Mouse (Mus musculus): ENCODE measurements around the gene Fkbp6.
"Not testable (repeated sequence)": the region's sequence is repeated elsewhere in the genome, so short reads cannot be mapped to it uniquely, and the experiment has no call there.

Fkbp6 gene

GRCm38 (mm10) chr5:135349862-135350261 lies at the start of gene Fkbp6:
Fkbp6 (minus strand) TSS chr5:135350044.
- DNase-seq = no peak

- DNase-seq = no peak
These were observed 49.5 kb upstream of the Fkbp6 start for GRCm38 (mm10) chr5:135399382-135399781.

- DNase-seq = no peak
These were observed 46.0 kb upstream of the Fkbp6 start for GRCm38 (mm10) chr5:135395826-135396225.

GRCm38 (mm10) chr5:135394004-135394823 lies 44.4 kb upstream of the Fkbp6 start, which contains the start of gene Pom121:
Pom121 (minus strand) TSS chr5:135394546.
- DNase-seq = peak; percentile 75

- no peak for DNase-seq
These were observed 33.9 kb upstream of the Fkbp6 start for GRCm38 (mm10) chr5:135383771-135384170.

- no peak for DNase-seq
These were observed 32.9 kb upstream of the Fkbp6 start for GRCm38 (mm10) chr5:135382746-135383145.

GRCm38 (mm10) chr5:135381356-135381925 lies 31.6 kb upstream of the Fkbp6 start:
- DNase-seq = no peak

- DNase-seq = no peak
These were observed 30.8 kb upstream of the Fkbp6 start for GRCm38 (mm10) chr5:135380681-135381080.

- DNase-seq = no peak
These were observed 26.5 kb upstream of the Fkbp6 start for GRCm38 (mm10) chr5:135376341-135376740.

GRCm38 (mm10) chr5:135375167-135375566 lies 25.3 kb upstream of the Fkbp6 start:
- no peak for DNase-seq

- no peak for DNase-seq
These were observed 23.8 kb upstream of the Fkbp6 start for GRCm38 (mm10) chr5:135373601-135374000.

GRCm38 (mm10) chr5:135371195-135371594 lies 21.4 kb upstream of the Fkbp6 start:
- DNase-seq = no peak

- peak; percentile 95 for DNase-seq
These were observed 20.2 kb upstream of the Fkbp6 start, which contains the start of gene Nsun5 for GRCm38 (mm10) chr5:135369787-135370654. Nsun5 (plus strand) TSS chr5:135369953.

GRCm38 (mm10) chr5:135369196-135369595 lies 19.4 kb upstream of the Fkbp6 start:
- DNase-seq = not testable (repeated sequence)

- no peak for DNase-seq
These were observed 18.5 kb upstream of the Fkbp6 start for GRCm38 (mm10) chr5:135368312-135368711.

- peak; percentile 54 for DNase-seq
These were observed 18.0 kb upstream of the Fkbp6 start for GRCm38 (mm10) chr5:135367841-135368240.

- DNase-seq = no peak
These were observed 13.7 kb upstream of the Fkbp6 start for GRCm38 (mm10) chr5:135363540-135363939.

GRCm38 (mm10) chr5:135362572-135362971 lies 12.7 kb upstream of the Fkbp6 start:
- DNase-seq = no peak

GRCm38 (mm10) chr5:135359772-135360171 lies 9.9 kb upstream of the Fkbp6 start:
- DNase-seq = no peak

GRCm38 (mm10) chr5:135357556-135357955 lies 7.7 kb upstream of the Fkbp6 start:
- no peak for DNase-seq

- no peak for DNase-seq
These were observed 6.2 kb upstream of the Fkbp6 start for GRCm38 (mm10) chr5:135356090-135356489.

GRCm38 (mm10) chr5:135353564-135353963 lies 3.7 kb upstream of the Fkbp6 start:
- DNase-seq = no peak

- no peak for DNase-seq
These were observed 3.2 kb upstream of the Fkbp6 start, which contains the start of gene Trim50 for GRCm38 (mm10) chr5:135352995-135353394. Trim50 (plus strand) TSS chr5:135353295.

Data from cerebellum, adult 9-10 months (tissue).